ENCODE assay signal across 8 mouse cellular contexts in genomic region chr4:130665176-130665575, GRCm38 (mm10). TPM values are rescaled to one million over a fixed set of nuclear protein-coding genes. Genes with fewer than 3 reads are reported as not detected.
DNase-seq lines count a peak whose midpoint lies in the region; ATAC-seq lines count a peak whose summit lies in the region.

No protein-coding gene starts in this region.

- peak overlapping the region; percentile 86 for H3K4me3 ChIP-seq in heart, embryonic 13.5 days
- H3K4me3 ChIP-seq in embryonic facial prominence, embryonic 13.5 days, result peak overlapping the region; percentile 94
- peak overlapping the region; percentile 99 for H3K4me3 ChIP-seq in intestine, embryonic 14.5 days (ENCODE audit: low read depth, low read length)
- H3K4me3 ChIP-seq in midbrain, embryonic 13.5 days (replicated peaks), result peak overlapping the region; percentile 81

- peak overlapping the region; percentile 97 for H3K9ac ChIP-seq in heart, embryonic 13.5 days
- peak overlapping the region; percentile 61; the same call in 1 of the 2 replicates for H3K9ac ChIP-seq in embryonic facial prominence, embryonic 13.5 days
- peak overlapping the region; percentile 99; the same call in 1 of the 2 replicates for H3K9ac ChIP-seq in intestine, embryonic 14.5 days (ENCODE audit: low read length)
- H3K9ac ChIP-seq in midbrain, embryonic 13.5 days (replicated peaks), result peak overlapping the region; percentile 92

- H3K4me2 ChIP-seq in heart, embryonic 13.5 days, result peak overlapping the region; percentile 84
- peak overlapping the region; percentile 83 for H3K4me2 ChIP-seq in embryonic facial prominence, embryonic 13.5 days
- H3K4me2 ChIP-seq in intestine, embryonic 14.5 days (ENCODE audit: low read length), result peak overlapping the region; percentile 76
- peak overlapping the region; percentile 89 for H3K4me2 ChIP-seq in midbrain, embryonic 13.5 days (replicated peaks)

- peaks cover 16% of the 10 kb centered on the region for H3K36me3 ChIP-seq in heart, embryonic 13.5 days
- H3K36me3 ChIP-seq in embryonic facial prominence, embryonic 13.5 days, result peaks cover 5% of the 10 kb centered on the region
- peaks cover 14% of the 10 kb centered on the region for H3K36me3 ChIP-seq in intestine, embryonic 14.5 days (ENCODE audit: control insufficient read depth, insufficient read depth, low read length)
- H3K36me3 ChIP-seq in midbrain, embryonic 13.5 days, result peaks cover 10% of the 10 kb centered on the region

- 2% methylated on average over 1 of the region's 1 CpGs for WGBS in heart, embryonic 13.5 days
- 4% methylated on average over 1 of the region's 1 CpGs for WGBS in embryonic facial prominence, embryonic 13.5 days
- 4% methylated on average over 1 of the region's 1 CpGs for WGBS in intestine, embryonic 14.5 days
- WGBS in midbrain, embryonic 13.5 days, result 23% methylated on average over 1 of the region's 1 CpGs

- no peak for ATAC-seq in heart, embryonic 13.5 days (ENCODE audit: extremely low read depth, insufficient number of reproducible peaks, low FRiP score, low TSS enrichment)
- no peak for ATAC-seq in embryonic facial prominence, embryonic 13.5 days (ENCODE audit: insufficient number of reproducible peaks, insufficient read depth, low FRiP score, low TSS enrichment, low read depth)
- ATAC-seq in intestine, embryonic 14.5 days (replicated peaks; ENCODE audit: low FRiP score, low TSS enrichment, low read depth), result no peak
- no peak for ATAC-seq in midbrain, embryonic 13.5 days

- DNase-seq in heart, postnatal 25 days (ENCODE audit: low spot score), result no peak
- DNase-seq in intestine, embryonic 14.5 days (ENCODE audit: low spot score), result no peak
- DNase-seq in spleen, postnatal 4 days (ENCODE audit: low spot score in 2 of 2), result no peak
- no peak for DNase-seq in gastrocnemius, postnatal 14 days
- no peak for DNase-seq in B cell, adult 2 months

- intact Hi-C loops in heart, postnatal 25 days (cut with DNase I), result no loop called here
- intact Hi-C loops in gastrocnemius, postnatal 14 days (cut with DNase I; ENCODE audit: low total_unique reads), result no loop called here

- peaks cover 48% of the 10 kb centered on the region for H3K4me1 ChIP-seq in heart, embryonic 13.5 days
- peaks cover 33% of the 10 kb centered on the region for H3K4me1 ChIP-seq in embryonic facial prominence, embryonic 13.5 days
- peaks cover 32% of the 10 kb centered on the region for H3K4me1 ChIP-seq in intestine, embryonic 14.5 days (replicated peaks; ENCODE audit: control insufficient read depth, insufficient read depth, low read length)
- peaks cover 45% of the 10 kb centered on the region for H3K4me1 ChIP-seq in midbrain, embryonic 13.5 days (replicated peaks)

- no peaks in the 10 kb centered on the region for H3K9me3 ChIP-seq in heart, embryonic 13.5 days
- no peaks in the 10 kb centered on the region for H3K9me3 ChIP-seq in embryonic facial prominence, embryonic 13.5 days
- H3K9me3 ChIP-seq in intestine, embryonic 14.5 days (ENCODE audit: control insufficient read depth, low read length), result no peaks in the 10 kb centered on the region
- H3K9me3 ChIP-seq in midbrain, embryonic 13.5 days, result no peaks in the 10 kb centered on the region

- no peaks in the 10 kb centered on the region for H3K27me3 ChIP-seq in heart, embryonic 13.5 days (replicated peaks)
- H3K27me3 ChIP-seq in embryonic facial prominence, embryonic 13.5 days, result no peaks in the 10 kb centered on the region
- H3K27me3 ChIP-seq in intestine, embryonic 14.5 days (replicated peaks; ENCODE audit: control insufficient read depth, insufficient read depth, low read length), result no peaks in the 10 kb centered on the region
- H3K27me3 ChIP-seq in midbrain, embryonic 13.5 days, result no peaks in the 10 kb centered on the region

- H3K27ac ChIP-seq in heart, embryonic 13.5 days (replicated peaks), result 0 out of 2 replicates have a peak overlapping the region, but pooled peaks have one; percentile 43
- no peak overlapping the region for H3K27ac ChIP-seq in embryonic facial prominence, embryonic 13.5 days
- no peak overlapping the region for H3K27ac ChIP-seq in intestine, embryonic 14.5 days (ENCODE audit: low read depth)
- no peak overlapping the region for H3K27ac ChIP-seq in midbrain, embryonic 13.5 days

RNA-seq across cellular contexts. Expression of gene Pum1, which starts 2.1 kb away (rescaled TPM):
- polyA plus RNA-seq in heart, embryonic 13.5 days (2015; fragmentation: Nextera tagmentation; extraction: Ambion mirVana), result 53.2 and 53.3 TPM in 2 replicates
- 10 to 100 TPM; 56.6 to 62.0 TPM for total RNA-seq in heart, postnatal 25 days (2021)
- 103 and 108 TPM in 2 replicates for polyA plus RNA-seq in embryonic facial prominence, embryonic 13.5 days (2015; fragmentation: Nextera tagmentation; extraction: Ambion mirVana)
- polyA plus RNA-seq in intestine, embryonic 14.5 days (2014; fragmentation: Nextera tagmentation; extraction: Ambion mirVana), result 91.7 and 98.5 TPM in 2 replicates
- polyA plus RNA-seq in midbrain, embryonic 13.5 days (2015; fragmentation: Nextera tagmentation; extraction: Ambion mirVana), result 120 TPM in 2 replicates
- total RNA-seq in gastrocnemius, postnatal 14 days (2021), result 10 to 100 TPM; 31.5 to 34.3 TPM
